Mouse (Mus musculus) lung, adult 18-20 months (tissue): ENCODE data around the gene Cd164.

Source experiments
- DNase-seq, 2 experiments: peaks; one replicate each; pipeline ENCODE4 v3.0.0; 2022; ENCODE audit warnings: mixed read lengths in 2 of 2

The Cd164 gene

GRCm38 (mm10) chr10:41518981-41519618 is at the start of gene Cd164:
Gene Cd164 (plus strand): TSS chr10:41519414.
- peak; percentile 89 for DNase-seq

DNA sequence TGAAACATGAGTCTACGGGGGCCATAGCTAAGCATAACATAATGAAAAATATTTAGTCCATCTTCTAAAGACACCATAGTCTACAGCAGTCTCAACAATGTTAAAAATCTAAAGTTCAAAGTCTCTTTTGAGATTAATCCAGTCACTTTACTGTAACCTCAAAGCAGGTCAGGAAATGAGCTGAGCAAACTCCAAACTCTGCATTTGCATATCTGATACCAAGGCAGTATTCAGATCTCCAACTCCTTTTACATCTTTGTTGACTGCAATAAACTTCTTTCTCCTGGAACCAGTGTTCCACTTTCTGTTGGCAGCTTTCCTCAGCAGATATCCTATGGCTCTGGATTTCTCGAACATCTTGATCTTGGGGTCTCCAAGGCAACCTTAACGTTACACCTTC is 48.5 kb upstream of the Cd164 start:
- no peak for DNase-seq

DNA sequence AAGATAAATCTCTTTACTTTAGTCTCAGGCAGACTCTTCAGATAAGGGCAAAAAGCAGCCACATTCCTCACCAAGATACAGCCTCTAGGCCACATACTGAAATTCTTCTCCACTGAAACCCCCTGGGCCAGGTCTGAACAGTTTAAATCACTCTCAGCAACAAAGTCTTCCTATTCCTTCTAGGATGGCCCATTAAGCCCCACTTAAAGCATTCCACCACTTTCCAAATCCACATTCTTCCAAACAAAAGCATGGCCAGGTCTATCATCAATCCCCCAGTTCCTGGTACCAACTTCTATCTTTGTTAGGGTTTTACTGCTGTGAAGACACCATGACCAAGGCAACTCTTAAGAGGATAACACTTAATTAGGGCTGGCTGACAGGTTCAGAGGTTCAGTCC is 46.7 kb upstream of the Cd164 start:
- no peak for DNase-seq

DNA sequence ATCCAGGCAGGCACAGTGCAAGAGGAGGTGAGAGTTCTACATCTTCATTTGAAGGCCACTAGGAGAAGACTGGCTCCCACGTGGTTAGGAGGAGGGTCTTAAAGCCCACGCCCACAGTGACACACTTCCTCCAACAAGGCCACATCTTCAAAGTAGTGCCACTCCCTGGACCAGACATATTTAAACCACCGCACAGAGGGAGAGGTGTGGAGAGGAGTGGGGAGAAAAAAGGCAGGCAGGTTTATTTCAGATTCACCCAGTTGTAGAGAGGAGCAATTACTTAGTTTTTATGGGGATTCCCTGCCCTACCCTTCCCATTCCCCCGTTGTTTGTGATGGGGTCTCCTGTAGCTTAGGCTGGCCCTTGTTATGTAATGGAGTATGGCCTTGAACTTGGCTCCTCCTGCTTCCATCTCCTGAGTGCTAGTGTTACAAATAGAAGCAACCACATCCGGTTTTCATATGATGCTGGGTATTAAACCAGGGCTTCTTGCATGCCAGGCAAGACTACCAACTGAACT is 46.2 kb upstream of the Cd164 start:
- DNase-seq: no peak

DNA sequence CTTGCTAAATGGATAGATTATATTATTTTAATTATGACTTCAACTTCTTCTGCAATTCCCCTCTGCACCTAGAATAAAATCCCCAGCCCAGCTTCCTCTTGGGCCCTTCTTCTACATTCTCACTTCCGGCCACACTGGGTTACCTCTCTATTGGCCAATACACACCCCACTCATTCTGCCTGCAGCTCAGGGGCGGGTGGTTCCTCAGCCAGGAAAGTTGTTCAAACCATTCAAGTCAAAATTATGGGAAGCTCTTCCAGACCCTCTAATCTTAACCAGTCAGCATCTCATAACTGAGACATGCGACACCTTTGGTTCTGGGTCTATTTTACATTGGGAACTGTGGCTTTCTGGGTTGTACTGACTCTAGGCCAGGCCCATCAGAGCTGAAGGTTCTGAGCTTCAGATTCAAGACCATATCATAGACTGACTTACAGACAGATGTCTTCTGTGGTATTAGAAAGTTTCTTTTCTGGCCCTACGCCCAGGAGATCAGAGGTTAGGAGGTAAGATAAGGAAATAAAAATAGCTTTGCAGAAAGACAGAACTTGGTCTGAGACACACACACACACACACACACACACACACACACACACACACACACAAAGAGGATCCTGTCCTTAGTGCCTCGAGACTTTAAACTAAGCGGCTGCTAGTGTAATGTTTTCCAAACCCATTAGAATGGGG is 45.3 kb upstream of the Cd164 start:
- DNase-seq: peak; percentile 46 to 49

DNA sequence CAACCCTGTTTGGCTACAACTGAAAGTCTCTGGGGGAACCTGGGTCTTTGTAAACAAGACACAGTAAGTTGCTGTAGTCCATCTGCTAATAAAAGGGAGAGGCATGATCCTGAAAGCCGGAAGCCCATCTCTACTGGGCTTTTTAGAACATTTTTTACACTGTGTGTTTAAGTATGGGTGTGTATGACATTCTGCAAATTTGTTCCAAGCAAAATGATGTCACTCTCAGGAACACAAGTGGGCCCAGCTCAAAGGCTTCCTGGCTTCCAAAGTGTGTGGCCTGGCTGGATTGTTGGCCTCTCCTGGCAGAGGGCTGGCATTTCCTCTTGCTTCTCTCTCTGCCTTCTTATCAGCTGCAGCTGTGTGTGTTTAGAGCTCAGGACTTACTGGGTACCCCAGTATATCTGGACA is 44.2 kb upstream of the Cd164 start:
- DNase-seq: peak; percentile 63 to 75

DNA sequence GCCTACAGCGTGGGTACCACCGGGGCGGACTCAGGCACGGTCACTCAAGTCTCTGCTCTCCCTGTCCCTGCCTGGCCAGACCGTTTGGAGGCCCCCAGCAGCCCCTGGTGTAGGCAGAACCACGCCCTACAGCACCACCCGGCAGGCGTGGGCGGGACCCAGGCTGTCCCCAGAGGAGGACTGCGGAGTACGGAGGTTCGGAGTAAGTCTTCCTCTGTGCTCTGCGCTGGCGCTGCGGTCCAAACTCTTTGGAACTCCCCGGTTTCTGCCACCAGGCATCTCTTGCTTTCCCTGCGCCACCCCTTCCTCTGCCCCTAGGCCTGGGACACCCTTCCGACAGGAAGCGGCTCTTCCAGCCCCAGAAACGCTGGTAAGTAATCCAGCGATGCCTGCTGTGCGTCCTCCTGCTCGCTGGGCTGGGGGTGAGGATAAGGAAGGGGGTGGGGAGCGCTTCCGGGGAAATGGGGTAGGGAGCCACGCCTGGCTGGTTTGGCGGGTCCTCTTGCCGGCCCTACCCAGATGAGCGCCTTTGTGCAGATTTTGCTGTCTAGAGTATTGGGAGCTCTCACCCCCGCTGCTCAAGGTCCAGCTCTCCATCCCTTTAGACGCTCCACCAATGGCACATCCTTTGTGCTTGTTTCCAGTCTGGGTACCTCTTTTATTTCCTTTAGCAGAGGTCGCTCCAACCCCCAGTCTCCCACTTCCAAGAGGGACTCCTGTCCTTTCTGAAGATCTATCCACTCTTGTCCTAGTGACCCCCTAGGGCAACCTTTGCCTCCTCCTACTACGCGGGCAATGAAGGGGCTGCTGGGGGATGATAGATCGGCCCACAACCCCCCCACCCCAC is 42.8 kb upstream of the Cd164 start, which contains the start of gene Mical1:
Gene Mical1, plus strand, starts transcription at position 144 of the 847 bp plus-strand sequence.
- DNase-seq: peak; percentile 78 to 80

DNA sequence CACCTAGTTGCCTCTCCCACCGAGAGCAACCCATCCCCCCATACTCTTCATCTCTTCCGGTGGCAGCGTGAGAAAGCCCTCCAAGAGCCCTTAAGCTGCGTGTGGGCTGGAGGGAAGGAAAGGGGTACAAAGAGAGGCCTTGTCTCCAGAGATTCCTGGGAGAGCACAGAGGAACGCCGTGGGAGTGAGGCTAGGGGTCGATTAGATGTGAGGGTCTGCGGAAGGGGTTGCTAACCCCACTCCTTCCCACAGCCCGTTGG is 42.3 kb upstream of the Cd164 start:
- DNase-seq: no peak

DNA sequence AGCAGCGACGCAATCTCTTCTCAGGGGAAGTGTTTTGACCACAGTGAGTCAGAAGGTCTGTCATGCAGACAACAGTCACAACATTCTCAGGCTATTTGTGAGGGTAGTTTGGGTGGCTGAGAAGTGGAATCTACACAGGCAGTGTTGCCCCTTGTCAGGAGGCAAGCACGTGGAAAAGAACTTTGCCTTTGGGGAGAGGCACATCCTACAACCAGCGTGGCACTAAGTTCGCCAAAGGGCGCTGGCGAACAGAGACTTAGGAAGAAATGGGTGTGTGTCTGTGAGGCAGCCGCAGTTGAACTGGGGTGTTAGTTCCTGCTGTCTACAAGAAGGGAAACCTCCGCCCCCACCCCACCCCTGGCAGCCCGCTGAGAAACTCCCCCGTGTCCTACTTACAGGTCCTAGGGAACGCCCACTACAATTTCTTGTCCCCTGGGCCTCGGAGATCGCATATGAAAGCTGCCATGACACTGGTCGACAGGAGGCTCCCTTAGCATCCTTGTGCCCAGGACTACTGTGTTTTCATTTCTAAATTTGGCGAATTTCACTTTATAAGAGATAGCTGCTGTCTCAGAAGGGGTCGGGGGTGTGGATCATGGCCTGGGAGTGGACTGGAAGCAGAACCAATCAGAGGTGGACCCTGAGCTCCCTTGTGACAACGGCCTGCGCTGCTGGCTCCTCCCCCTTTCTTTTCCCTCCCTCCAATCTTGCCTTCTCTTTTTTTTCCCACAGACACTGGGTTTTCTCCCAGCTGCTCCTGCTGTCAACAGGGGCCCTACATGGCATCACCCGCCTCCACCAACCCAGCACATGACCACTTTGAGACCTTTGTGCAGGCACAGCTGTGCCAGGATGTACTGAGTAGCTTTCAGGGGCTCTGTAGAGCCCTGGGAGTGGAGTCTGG is 41.7 kb upstream of the Cd164 start:
- DNase-seq: peak; percentile 80 to 83

DNA sequence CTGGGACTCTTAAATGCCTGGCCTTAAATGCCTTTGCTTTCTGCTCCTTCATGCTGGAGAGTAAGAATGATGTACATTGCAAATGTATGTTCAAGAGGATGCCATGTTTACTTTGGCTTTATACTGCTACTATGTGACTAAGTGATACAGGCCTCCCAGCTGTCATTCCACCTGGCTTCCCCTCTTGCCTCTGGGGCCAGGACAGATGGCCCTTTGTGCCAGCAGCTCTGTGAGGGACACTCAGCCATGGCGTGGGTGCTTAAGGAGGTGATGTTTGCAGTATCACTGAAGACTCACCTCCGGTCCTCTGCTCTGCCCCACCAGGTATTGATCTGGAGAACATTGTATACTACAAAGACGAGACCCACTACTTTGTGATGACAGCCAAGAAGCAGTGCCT is 39.3 kb upstream of the Cd164 start:
- DNase-seq: no peak

- DNase-seq: no peak
Observed at GRCm38 (mm10) chr10:41480938-41481880, 38.0 kb upstream of the Cd164 start.

GRCm38 (mm10) chr10:41482446-41482845 is 36.8 kb upstream of the Cd164 start:
- no peak for DNase-seq

DNA sequence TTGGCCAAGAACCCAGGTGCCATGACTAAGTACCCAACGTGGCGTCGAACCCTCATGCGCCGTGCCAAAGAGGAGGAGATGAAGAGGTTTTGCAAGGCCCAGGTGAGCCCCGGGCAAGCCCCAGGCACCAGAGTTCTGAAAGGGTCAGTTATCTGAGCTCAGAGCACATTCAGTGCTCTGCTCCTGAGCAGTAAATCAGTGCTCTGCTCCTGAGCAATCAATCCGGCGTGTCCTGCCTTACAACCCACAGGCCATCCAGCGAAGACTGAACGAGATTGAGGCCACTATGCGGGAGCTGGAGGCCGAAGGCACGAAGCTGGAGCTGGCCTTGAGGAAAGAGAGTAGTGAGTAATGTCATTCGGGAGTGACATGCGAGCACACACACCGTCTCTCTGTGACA is 33.4 kb upstream of the Cd164 start:
- no peak for DNase-seq

DNA sequence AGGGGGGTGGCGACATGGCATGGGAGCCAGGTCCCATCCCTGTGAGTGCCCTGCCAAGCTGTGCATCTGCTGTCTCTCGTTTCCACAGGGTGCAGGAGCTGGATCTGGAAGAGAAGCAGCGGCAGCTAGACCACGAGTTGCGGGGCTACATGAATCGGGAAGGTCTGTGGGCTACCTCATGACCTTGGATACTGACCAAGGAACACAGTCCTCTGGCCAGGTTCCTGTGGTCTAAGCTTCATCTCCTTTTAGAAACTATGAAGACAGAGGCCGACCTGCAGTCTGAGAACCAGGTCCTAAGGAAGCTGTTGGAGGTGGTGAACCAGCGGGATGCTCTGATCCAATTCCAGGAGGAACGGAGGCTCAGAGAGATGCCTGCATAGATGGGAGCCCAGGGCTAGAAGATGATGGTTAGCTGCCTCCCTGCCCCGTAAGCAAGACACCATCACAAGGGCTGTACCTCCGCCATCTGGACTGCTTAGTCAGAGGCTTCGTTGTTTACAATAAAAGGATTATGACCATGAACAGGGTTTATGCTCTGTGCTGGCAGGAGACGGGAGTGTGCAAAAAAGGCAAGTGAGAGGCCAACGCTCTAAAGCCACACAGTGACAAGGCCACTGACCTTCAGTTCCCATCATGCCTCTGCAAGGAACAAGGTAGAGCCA is 32.6 kb upstream of the Cd164 start:
- DNase-seq: no peak

DNA sequence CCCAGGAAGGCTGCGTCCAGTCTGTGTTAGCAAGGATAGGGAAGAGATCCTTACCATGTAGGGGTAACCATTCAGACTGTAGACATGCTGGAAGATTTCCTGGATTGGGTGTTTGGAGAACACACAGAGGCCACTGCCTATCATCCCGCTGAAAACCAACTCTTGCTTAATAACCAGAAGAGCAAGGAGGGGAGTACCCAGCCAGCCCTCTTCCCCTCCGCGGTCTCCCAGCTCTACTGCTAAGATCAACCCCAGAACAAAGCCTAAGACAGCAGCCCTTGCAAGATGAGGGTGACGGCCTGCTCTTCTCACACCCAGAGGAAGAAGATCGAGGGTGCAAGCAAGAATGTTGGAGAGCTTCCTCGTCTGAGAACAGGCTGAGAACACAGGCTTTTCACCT is 30.3 kb upstream of the Cd164 start:
- DNase-seq: peak in 1 of 2 experiments; percentile 16

DNA sequence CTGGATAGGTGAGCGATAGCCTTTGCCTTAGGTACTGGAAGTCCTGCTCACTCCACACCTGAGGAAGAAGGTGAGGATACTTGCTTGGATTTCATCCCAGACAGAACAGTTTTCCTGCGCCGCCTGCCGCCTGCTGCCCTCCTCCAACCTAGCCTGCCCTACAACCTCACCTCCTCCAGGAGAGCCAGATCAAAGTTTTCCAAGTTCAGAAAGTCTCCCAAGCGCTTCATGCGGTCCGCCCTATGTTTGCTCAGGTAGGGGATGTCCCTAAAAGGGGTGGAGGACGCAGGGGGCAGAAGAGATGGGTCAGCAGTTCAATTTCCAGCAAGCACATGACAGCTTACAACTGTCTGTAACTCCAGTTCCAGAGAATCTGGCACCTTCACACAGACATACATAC is 29.9 kb upstream of the Cd164 start:
- DNase-seq: no peak

GRCm38 (mm10) chr10:41489708-41490517 is 29.3 kb upstream of the Cd164 start, which contains the start of the genes Smpd2 and Ppil6:
Gene Smpd2 (minus strand): TSS chr10:41490369.
Gene Ppil6 (plus strand): TSS chr10:41490439.
- DNase-seq: peak; percentile 97

DNA sequence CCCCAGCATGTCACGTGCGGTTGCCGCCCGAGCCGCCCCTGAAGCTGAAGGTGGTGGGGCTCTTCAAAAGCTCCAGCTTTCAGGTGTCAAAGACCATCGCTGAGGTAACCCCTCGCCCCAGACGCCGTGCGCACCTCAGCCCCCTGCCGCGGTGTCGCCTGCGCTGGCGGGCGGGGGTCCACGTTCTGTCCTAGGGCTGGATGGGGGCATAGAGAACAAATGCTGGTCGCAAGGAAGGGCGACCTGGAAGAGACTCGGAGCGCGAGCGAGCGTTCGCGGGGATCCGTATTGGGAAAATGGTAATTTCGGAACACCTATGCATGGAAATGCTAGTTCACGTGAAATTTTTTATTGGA is 28.7 kb upstream of the Cd164 start:
- no peak for DNase-seq

DNA sequence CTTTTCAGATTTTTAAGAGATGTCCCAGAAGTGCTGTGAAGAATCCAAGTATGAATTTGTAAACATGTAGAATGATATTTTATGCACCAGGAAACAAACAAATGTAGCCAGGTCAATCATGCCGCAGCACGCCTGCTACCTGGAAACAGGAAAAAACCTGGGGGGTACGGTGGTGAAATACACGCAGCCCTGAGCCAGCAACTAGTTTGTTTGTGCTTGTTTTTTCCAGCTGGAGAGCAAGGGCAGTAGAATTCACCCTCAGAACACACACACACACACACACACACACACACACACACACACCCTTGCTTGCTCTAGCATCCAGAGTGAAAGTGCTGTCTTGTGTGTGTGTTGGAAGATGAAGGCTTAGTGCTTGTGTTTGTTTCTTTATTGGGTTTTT is 28.1 kb upstream of the Cd164 start:
- DNase-seq: peak in 1 of 2 experiments; percentile 39

DNA sequence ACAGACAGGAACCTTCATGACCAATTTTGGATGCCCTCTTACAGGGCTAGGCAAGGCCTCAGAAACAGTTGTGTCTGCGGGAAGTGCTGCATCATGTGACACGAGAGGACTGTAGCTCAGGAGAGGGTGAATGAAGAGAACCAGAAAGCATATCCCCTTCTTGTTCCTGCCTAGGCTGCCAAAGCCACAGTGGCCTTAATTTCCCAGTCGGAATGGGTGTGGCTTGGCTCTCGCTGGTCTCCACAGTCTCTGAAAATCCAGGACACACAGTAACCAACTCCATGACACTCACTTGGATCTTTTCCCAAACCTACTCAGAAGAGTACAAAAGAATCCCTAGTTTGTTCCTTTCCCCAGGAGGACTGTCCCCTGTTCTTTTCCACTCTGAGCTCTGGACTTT is 18.3 kb upstream of the Cd164 start:
- DNase-seq: peak in 1 of 2 experiments; percentile 47
